Mouse (Mus musculus) bone marrow, adult 2 months (tissue): ENCODE data around the gene Eif5.

Experiments
- CTCF ChIP-seq: fragments of 200-500 bp; IDR thresholded peaks from 2 replicates; pipeline ENCODE4 v1.5.1; 2011; ENCODE audit warnings: low read length, control low read depth; ENCODE audit not compliant: control insufficient read depth, insufficient read depth
- POLR2A ChIP-seq: fragments of 200-500 bp; IDR thresholded peaks from 2 replicates; pipeline ENCODE4 v1.6.1; 2011; ENCODE audit warnings: low read depth, mild to moderate bottlenecking, control low read depth, low read length, borderline replicate concordance; ENCODE audit not compliant: control insufficient read depth

DNA sequence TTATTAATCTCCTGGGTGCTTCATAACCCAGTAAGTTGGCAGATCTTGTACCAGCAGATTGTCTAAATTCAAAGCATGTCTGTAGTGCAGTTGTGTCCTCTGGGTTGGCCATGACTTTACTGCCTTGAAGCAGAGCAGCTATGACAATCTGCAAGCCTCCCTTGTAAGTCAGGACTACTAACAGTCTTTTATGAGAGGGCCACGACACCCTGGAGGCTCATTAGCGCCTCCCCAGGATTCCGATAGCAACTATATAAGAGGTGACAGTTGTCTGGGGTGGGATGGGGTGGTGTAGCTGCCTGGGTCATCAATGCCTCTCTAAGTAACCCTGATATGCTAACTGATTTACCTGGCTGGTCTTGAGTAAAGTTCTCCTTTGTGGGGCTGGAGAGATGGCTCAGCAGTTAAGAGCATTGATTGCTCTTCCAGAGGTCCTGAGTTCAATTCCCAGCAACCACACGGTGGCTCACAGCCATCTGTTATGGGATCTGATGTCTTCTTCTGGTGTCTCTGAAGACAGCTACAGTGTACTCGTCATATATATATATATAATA is 25.3 kb downstream of the Eif5 start:
- TF ChIP-seq CTCF (no peak), POLR2A (no peak)
